ENCODE assay signal across 8 mouse cellular contexts in genomic region chr9:123480253-123480921, GRCm38 (mm10). TPM values are rescaled to one million over a fixed set of nuclear protein-coding genes. Genes with fewer than 3 reads are reported as not detected.
DNase-seq lines count a peak whose midpoint lies in the region; ATAC-seq lines count a peak whose summit lies in the region.

No protein-coding gene starts in this region.

- H3K9ac ChIP-seq in forebrain, embryonic 13.5 days: peak overlapping the region; percentile 74

- intact Hi-C loops in heart, postnatal 14 days (cut with DNase I): no loop called here

- peak overlapping the region; percentile 69 for H3K4me2 ChIP-seq in forebrain, embryonic 13.5 days

- no peaks in the 10 kb centered on the region for H3K27me3 ChIP-seq in forebrain, embryonic 13.5 days

- H3K36me3 ChIP-seq in forebrain, embryonic 13.5 days (ENCODE audit: poor library complexity, severe bottlenecking): peaks cover 12% of the 10 kb centered on the region

- H3K27ac ChIP-seq in forebrain, embryonic 13.5 days: no peak overlapping the region

- 88% methylated on average over 18 of the region's 18 CpGs for WGBS in forebrain, embryonic 13.5 days

- peak overlapping the region; percentile 67 for H3K4me3 ChIP-seq in forebrain, embryonic 13.5 days

- no peaks in the 10 kb centered on the region for H3K9me3 ChIP-seq in forebrain, embryonic 13.5 days (replicated peaks)

- H3K4me1 ChIP-seq in forebrain, embryonic 13.5 days: peaks cover 51% of the 10 kb centered on the region

- peak; percentile 97 for DNase-seq in heart, adult 11 months
- DNase-seq in heart, postnatal 14 days: no peak
- peak; percentile 15 for DNase-seq in kidney, postnatal 14 days
- peak; percentile 18 for DNase-seq in thymus, postnatal 14 days
- DNase-seq in left cerebral cortex, adult 8-10 months (ENCODE audit: low spot score in 2 of 2): no peak
- DNase-seq in MN1 (ENCODE audit: low spot score): no peak

- ATAC-seq in forebrain, embryonic 13.5 days: no peak
- ATAC-seq in megakaryocyte progenitor cell, adult 5-6 weeks (replicated peaks; ENCODE audit: poor library complexity): peak; percentile 45

RNA-seq across cellular contexts. Expression of gene Limd1, which starts 1.9 kb away (rescaled TPM):
- total RNA-seq in heart, postnatal 14 days (2021): 10 to 100 TPM; 41.9 to 43.6 TPM
- polyA plus RNA-seq in forebrain, embryonic 13.5 days (2015; fragmentation: Nextera tagmentation; extraction: Ambion mirVana): 28.0 and 31.5 TPM in 2 replicates
- total RNA-seq in megakaryocyte progenitor cell, adult 5-6 weeks (2015): 24.2 and 24.6 TPM in 2 replicates
- total RNA-seq in megakaryocyte progenitor cell, adult 5-6 weeks (2017): 19.0 and 20.4 TPM in 2 replicates
- total RNA-seq in left cerebral cortex, adult 8-10 months (2022): 10 to 100 TPM in 1 of 4 experiments, 1 to 10 TPM in 3; 7.7 to 10.1 (median 8.0) TPM

RNA-seq across cellular contexts. Expression of gene Sacm1l, which starts 49.2 kb away (rescaled TPM):
- total RNA-seq in heart, postnatal 14 days (2021): 10 to 100 TPM; 33.7 to 38.1 TPM
- 41.0 and 43.6 TPM in 2 replicates for polyA plus RNA-seq in forebrain, embryonic 13.5 days (2015; fragmentation: Nextera tagmentation; extraction: Ambion mirVana)
- total RNA-seq in megakaryocyte progenitor cell, adult 5-6 weeks (2015): 33.3 and 35.8 TPM in 2 replicates
- 36.4 and 46.2 TPM in 2 replicates for total RNA-seq in megakaryocyte progenitor cell, adult 5-6 weeks (2017)
- 10 to 100 TPM; 60.6 to 65.9 (median 62.7) TPM for total RNA-seq in left cerebral cortex, adult 8-10 months (2022)

Comparison
In these comparisons a context has a peak if more than half of its experiments do, and no peak if none do; other contexts are left out.
1. DNase-seq: peak in heart, adult 11 months (single experiment), kidney, postnatal 14 days (single experiment) and thymus, postnatal 14 days (single experiment); none in heart, postnatal 14 days (0 of 2), left cerebral cortex, adult 8-10 months (0 of 2) and MN1 (single experiment).